Comparison of ENCODE assay signal across 20 mouse cellular contexts in the genomic region with DNA sequence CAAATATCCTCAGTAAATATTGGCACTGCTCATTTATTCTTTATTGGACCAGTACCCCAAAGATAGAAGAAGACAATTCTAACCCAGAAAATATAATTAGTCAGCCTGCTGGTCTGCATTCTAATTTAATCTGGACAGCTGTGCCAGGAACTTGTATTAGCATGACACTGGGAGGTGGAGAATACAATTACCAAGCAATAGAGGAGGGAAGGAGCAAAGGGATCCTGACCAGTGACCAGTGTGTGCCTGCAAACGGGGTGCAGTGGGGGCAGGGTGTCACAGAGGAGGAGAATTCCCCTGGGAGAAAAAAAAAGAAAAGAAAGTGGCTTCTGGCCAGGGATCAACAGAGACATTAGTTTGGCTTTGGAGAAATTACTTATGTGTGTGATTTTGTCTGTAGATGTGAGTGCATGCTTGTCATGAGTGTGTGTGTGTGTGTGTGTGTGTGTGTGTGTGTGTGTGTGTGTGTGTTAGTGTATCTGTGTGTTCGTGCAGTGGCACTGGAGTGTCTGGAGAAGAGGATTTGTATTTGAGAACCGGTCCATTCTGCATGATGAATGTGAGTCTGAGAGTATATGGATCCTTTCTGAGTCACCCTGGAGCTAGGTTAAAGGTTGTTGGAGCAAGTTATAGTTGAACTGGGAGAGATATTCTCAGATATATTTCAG. TPM values are rescaled to one million over a fixed set of nuclear protein-coding genes. Genes with fewer than 3 reads are reported as not detected.
DNase-seq lines count a peak whose midpoint lies in the region; ATAC-seq lines count a peak whose summit lies in the region.
"Had no signal": no experiment of that assay in that cellular context is flagged by ENCODE, and none has a peak within 500 bp of the region (broad histone marks: within the 10 kb centered on the region; RNA-seq: fewer than 3 reads in every experiment).

No protein-coding gene starts in this region.

- H3K9ac ChIP-seq in neural tube, embryonic 11.5 days (ENCODE audit: low read length) = no peak overlapping the region
- H3K9ac ChIP-seq in neural tube, embryonic 15.5 days (replicated peaks) = no peak overlapping the region
- H3K9ac ChIP-seq in hindbrain, embryonic 13.5 days = no peak overlapping the region
- H3K9ac ChIP-seq in neural tube, embryonic 13.5 days = no peak overlapping the region
- H3K9ac ChIP-seq: limb, embryonic 15.5 days; stomach, embryonic 15.5 days had no signal

- H3K9me3 ChIP-seq in neural tube, embryonic 11.5 days (ENCODE audit: control insufficient read depth, low read length) = no peaks in the 10 kb centered on the region
- H3K9me3 ChIP-seq in neural tube, embryonic 15.5 days (replicated peaks) = no peaks in the 10 kb centered on the region
- H3K9me3 ChIP-seq in hindbrain, embryonic 13.5 days = no peaks in the 10 kb centered on the region
- H3K9me3 ChIP-seq in neural tube, embryonic 13.5 days = no peaks in the 10 kb centered on the region
- H3K9me3 ChIP-seq: limb, embryonic 15.5 days; megakaryocyte, embryonic 14.5 days; stomach, embryonic 15.5 days had no signal

- H3K4me2 ChIP-seq in neural tube, embryonic 11.5 days (ENCODE audit: low read depth) = no peak overlapping the region
- H3K4me2 ChIP-seq in neural tube, embryonic 15.5 days = no peak overlapping the region
- no peak overlapping the region for H3K4me2 ChIP-seq in hindbrain, embryonic 13.5 days
- H3K4me2 ChIP-seq in neural tube, embryonic 13.5 days = no peak overlapping the region
- H3K4me2 ChIP-seq: limb, embryonic 15.5 days; stomach, embryonic 15.5 days had no signal

- H3K4me1 ChIP-seq in neural tube, embryonic 11.5 days (ENCODE audit: control insufficient read depth, insufficient read depth, low read length) = peaks cover 6% of the 10 kb centered on the region; the same call in 1 of the 2 replicates
- H3K4me1 ChIP-seq in neural tube, embryonic 15.5 days = no peaks in the 10 kb centered on the region
- H3K4me1 ChIP-seq in hindbrain, embryonic 13.5 days (replicated peaks) = peaks cover 7% of the 10 kb centered on the region
- H3K4me1 ChIP-seq in neural tube, embryonic 13.5 days (replicated peaks) = peaks cover 8% of the 10 kb centered on the region
- H3K4me1 ChIP-seq: limb, embryonic 15.5 days; megakaryocyte, embryonic 14.5 days; stomach, embryonic 15.5 days had no signal

- H3K36me3 ChIP-seq in neural tube, embryonic 11.5 days (ENCODE audit: control insufficient read depth, insufficient read depth, low read length) = no peaks in the 10 kb centered on the region
- H3K36me3 ChIP-seq in neural tube, embryonic 15.5 days = no peaks in the 10 kb centered on the region
- no peaks in the 10 kb centered on the region for H3K36me3 ChIP-seq in hindbrain, embryonic 13.5 days
- no peaks in the 10 kb centered on the region for H3K36me3 ChIP-seq in neural tube, embryonic 13.5 days
- H3K36me3 ChIP-seq: limb, embryonic 15.5 days; stomach, embryonic 15.5 days had no signal

- 0 out of 2 replicates have a peak overlapping the region, but pooled peaks have one; percentile 1 for H3K27ac ChIP-seq in neural tube, embryonic 11.5 days (ENCODE audit: low read depth, low read length)
- no peak overlapping the region for H3K27ac ChIP-seq in neural tube, embryonic 15.5 days (replicated peaks)
- H3K27ac ChIP-seq in hindbrain, embryonic 13.5 days = no peak overlapping the region
- no peak overlapping the region for H3K27ac ChIP-seq in neural tube, embryonic 13.5 days (replicated peaks)
- H3K27ac ChIP-seq: heart, adult 2 months; left cerebral cortex, adult 2 months; limb, embryonic 15.5 days; stomach, embryonic 15.5 days had no signal

- ATAC-seq in neural tube, embryonic 11.5 days (ENCODE audit: insufficient read depth, low FRiP score, low TSS enrichment) = peak; percentile 88
- ATAC-seq in neural tube, embryonic 15.5 days (ENCODE audit: low FRiP score) = no peak
- peak; percentile 69; the same call in 1 of the 2 replicates for ATAC-seq in hindbrain, embryonic 13.5 days (ENCODE audit: low FRiP score)
- ATAC-seq in neural tube, embryonic 13.5 days (ENCODE audit: low read depth) = peak; percentile 59; the same call in 1 of the 2 replicates
- no peak for ATAC-seq in CD4-positive, CD25-positive, alpha-beta regulatory T cell, adult 4 months
- ATAC-seq: intestine, postnatal 0 days had no signal

- H3K27me3 ChIP-seq in neural tube, embryonic 11.5 days (ENCODE audit: control insufficient read depth, insufficient read depth, low read length) = no peaks in the 10 kb centered on the region
- H3K27me3 ChIP-seq in neural tube, embryonic 15.5 days (replicated peaks) = no peaks in the 10 kb centered on the region
- H3K27me3 ChIP-seq in hindbrain, embryonic 13.5 days = no peaks in the 10 kb centered on the region
- no peaks in the 10 kb centered on the region for H3K27me3 ChIP-seq in neural tube, embryonic 13.5 days
- H3K27me3 ChIP-seq: limb, embryonic 15.5 days; megakaryocyte, embryonic 14.5 days; stomach, embryonic 15.5 days had no signal

- 11% methylated on average over 3 of the region's 3 CpGs for WGBS in neural tube, embryonic 11.5 days
- WGBS in neural tube, embryonic 15.5 days = 8% methylated on average over 3 of the region's 3 CpGs
- WGBS in hindbrain, embryonic 13.5 days = 4% methylated on average over 3 of the region's 3 CpGs
- WGBS in neural tube, embryonic 13.5 days = 12% methylated on average over 3 of the region's 3 CpGs

- H3K4me3 ChIP-seq in neural tube, embryonic 11.5 days (ENCODE audit: low read depth, low read length) = no peak overlapping the region
- H3K4me3 ChIP-seq in neural tube, embryonic 15.5 days (replicated peaks) = no peak overlapping the region
- H3K4me3 ChIP-seq in hindbrain, embryonic 13.5 days = no peak overlapping the region
- no peak overlapping the region for H3K4me3 ChIP-seq in neural tube, embryonic 13.5 days
- H3K4me3 ChIP-seq: heart, adult 2 months; left cerebral cortex, adult 2 months; limb, embryonic 15.5 days; megakaryocyte, embryonic 14.5 days; stomach, embryonic 15.5 days had no signal

- DNase-seq in neural tube, embryonic 11.5 days (ENCODE audit: low spot score) = peak; percentile 31
- peak; percentile 15 for DNase-seq in embryo, embryonic 9.5 days (ENCODE audit: extremely low spot score)
- no peak for DNase-seq in kidney, adult 9 months
- DNase-seq in adrenal gland, postnatal 10 days = no peak
- DNase-seq: adrenal gland, postnatal 14 days; heart, adult 2 months; heart, postnatal 14 days; kidney, postnatal 4 days; lung, adult 2 months; thymus, postnatal 36 days had no signal

RNA-seq across cellular contexts. Expression of a gene that starts 13.8 kb away (rescaled TPM):
- polyA plus RNA-seq in neural tube, embryonic 11.5 days (2014; fragmentation: Nextera tagmentation; extraction: Ambion mirVana) = 52.7 and 59.2 TPM in 2 replicates
- polyA plus RNA-seq in neural tube, embryonic 15.5 days (2015; fragmentation: Nextera tagmentation; extraction: Ambion mirVana) = 0.31 and 0.37 TPM in 2 replicates
- polyA plus RNA-seq in hindbrain, embryonic 13.5 days (2015; fragmentation: Nextera tagmentation; extraction: Ambion mirVana) = 2.7 and 6.7 TPM in 2 replicates
- 5.4 and 6.1 TPM in 2 replicates for polyA plus RNA-seq in neural tube, embryonic 13.5 days (2015; fragmentation: Nextera tagmentation; extraction: Ambion mirVana)
- not detected for polyA plus RNA-seq in CD4-positive, CD25-positive, alpha-beta regulatory T cell, adult 4 months (2017; shearing (Covaris generic))
- total RNA-seq in adrenal gland, postnatal 10 days (2021) = under 1 TPM; 0.18 to 0.21 TPM
- total RNA-seq: common myeloid progenitor, adult 5-6 weeks; heart, adult 2 months; heart, postnatal 14 days had no signal
- polyA plus RNA-seq: heart, adult 2 months; intestine, postnatal 0 days; limb, embryonic 15.5 days; lung, adult 2 months had no signal

RNA-seq across cellular contexts. Expression of a gene that starts 28.8 kb away (rescaled TPM):
- 0.28 and 0.41 TPM in 2 replicates for polyA plus RNA-seq in neural tube, embryonic 11.5 days (2014; fragmentation: Nextera tagmentation; extraction: Ambion mirVana)
- polyA plus RNA-seq in neural tube, embryonic 15.5 days (2015; fragmentation: Nextera tagmentation; extraction: Ambion mirVana) = 0.37 and 7.7 TPM in 2 replicates
- polyA plus RNA-seq in hindbrain, embryonic 13.5 days (2015; fragmentation: Nextera tagmentation; extraction: Ambion mirVana) = not detected in 2 replicates
- not detected in 2 replicates for polyA plus RNA-seq in neural tube, embryonic 13.5 days (2015; fragmentation: Nextera tagmentation; extraction: Ambion mirVana)
- polyA plus RNA-seq in CD4-positive, CD25-positive, alpha-beta regulatory T cell, adult 4 months (2017; shearing (Covaris generic)) = 100 to 1,000 TPM; 380 to 411 TPM
- 1 to 10 TPM in 1 of 2 experiments, under 1 TPM in 1; 0.87 to 2.0 TPM for total RNA-seq in adrenal gland, postnatal 10 days (2021)

Comparison
In these comparisons a context has a peak if more than half of its experiments do, and no peak if none do; other contexts are left out.
1. ATAC-seq: peak in neural tube, embryonic 11.5 days (single experiment), hindbrain, embryonic 13.5 days (single experiment) and neural tube, embryonic 13.5 days (single experiment); none in neural tube, embryonic 15.5 days (single experiment) and CD4-positive, CD25-positive, alpha-beta regulatory T cell, adult 4 months (single experiment).
2. DNase-seq: peak in neural tube, embryonic 11.5 days (single experiment) and embryo, embryonic 9.5 days (single experiment); none in kidney, adult 9 months (single experiment) and adrenal gland, postnatal 10 days (single experiment).
3. RNA of a gene that starts 28.8 kb away (polyA plus RNA-seq): 380 to 411 TPM in CD4-positive, CD25-positive, alpha-beta regulatory T cell, adult 4 months; 0.28 to 0.41 TPM in neural tube, embryonic 11.5 days, 0.37 to 7.7 TPM in neural tube, embryonic 15.5 days, not detected in neural tube, embryonic 13.5 days and not detected in hindbrain, embryonic 13.5 days; every median in the first group is over 10 times any median in the second.